Mouse (Mus musculus) ES-E14 (cell line): Measurements from ENCODE around the gene Sdsl. TPM values are rescaled to one million over a fixed set of nuclear protein-coding genes. Genes with fewer than 3 reads are reported as not detected.

Experiments
- DNase-seq: peaks from one replicate; pipeline ENCODE4 v3.0.0-alpha.2; 2013; ENCODE audit warnings: low read depth, low spot score
- H3K27ac ChIP-seq: 2 replicates; pipeline ENCODE4 v1.5.1; 2012; ENCODE audit warnings: low read depth, mild to moderate bottlenecking, low read length, moderate library complexity, mixed read lengths; ENCODE audit not compliant: poor library complexity, insufficient read depth, severe bottlenecking
- H3K36me3 ChIP-seq: 2 replicates; pipeline ENCODE4 v1.6.1; 2012; ENCODE audit warnings: mild to moderate bottlenecking, low read length, moderate library complexity, mixed read lengths; ENCODE audit not compliant: control insufficient read depth, poor library complexity, insufficient read depth, severe bottlenecking
- H3K4me1 ChIP-seq, 2 experiments: fragments of 150-350 bp in 1 of 2; sonication (generic) in 1 of 2; 2 replicates each; pipeline ENCODE4 v1.6.1; 2012; ENCODE audit warnings: low read length in 2 of 2, mild to moderate bottlenecking in 1 of 2, mixed read lengths in 1 of 2; ENCODE audit not compliant: control insufficient read depth in 2 of 2, insufficient read depth in 2 of 2, poor library complexity in 1 of 2
- H3K4me3 ChIP-seq, 2 experiments: fragments of 150-350 bp in 1 of 2; sonication (generic) in 1 of 2; 2 replicates each; pipeline ENCODE4 v1.5.1; 2012; ENCODE audit warnings: low read length in 2 of 2, low read depth in 1 of 2, mild to moderate bottlenecking in 1 of 2, mixed read lengths in 1 of 2; ENCODE audit not compliant: insufficient read depth in 1 of 2, poor library complexity in 1 of 2, severe bottlenecking in 1 of 2
- H3K9ac ChIP-seq: 2 replicates; pipeline ENCODE4 v1.6.1; 2012; ENCODE audit warnings: low read depth, mild to moderate bottlenecking, low read length, mixed read lengths; ENCODE audit not compliant: poor library complexity, insufficient read depth, severe bottlenecking
- H3K9me3 ChIP-seq: fragments of 150-350 bp; sonication (generic); 2 replicates; pipeline ENCODE4 v1.6.1; 2012; ENCODE audit warnings: low read depth, mild to moderate bottlenecking, low read length; ENCODE audit not compliant: control insufficient read depth, insufficient read depth
- CHD2 ChIP-seq: IDR thresholded peaks from 2 replicates; pipeline ENCODE4 v1.6.1; 2014; ENCODE audit warnings: mild to moderate bottlenecking, low read depth, low read length, inconsistent platforms
- HCFC1 ChIP-seq: IDR thresholded peaks from 2 replicates; pipeline ENCODE4 v1.6.1; 2012; ENCODE audit warnings: low read length, inconsistent platforms, borderline replicate concordance; ENCODE audit not compliant: insufficient read depth
- MAFK ChIP-seq: IDR thresholded peaks from 2 replicates; pipeline ENCODE4 v1.6.1; 2014; ENCODE audit warnings: mild to moderate bottlenecking, low read depth, low read length, inconsistent platforms; ENCODE audit not compliant: insufficient read depth
- ZC3H11A ChIP-seq: IDR thresholded peaks from 2 replicates; pipeline ENCODE4 v1.6.1; 2012; ENCODE audit warnings: low read depth, mild to moderate bottlenecking, inconsistent platforms, low read length, borderline replicate concordance
- ZNF384 ChIP-seq: IDR thresholded peaks from 2 replicates; pipeline ENCODE4 v1.6.1; 2012; ENCODE audit warnings: low read depth, low read length, inconsistent platforms
- in situ Hi-C, 2 experiments: fragments of 600-800 bp; cut with MboI; formaldehyde crosslinking; loops; one replicate each; pipeline ENCODE4 v1.15.1; 2025; ENCODE audit warnings: low sequenced_read_pairs in 2 of 2, inconsistent platforms in 1 of 2; ENCODE audit not compliant: unreplicated experiment in 2 of 2
- total RNA-seq: library from RNA; depleted of rRNA; stranded (reverse); fragments of 300-350 nt; gene quantifications from 2 replicates; pipeline ENCODE4 v1.2.3, GENCODE M21; 2012

Gene Sdsl
- total RNA-seq, 1 experiment = 0.67 TPM

GRCm38 (mm10) chr5:120431649-120432485, 40.7 kb downstream of the Sdsl start, which contains the start of gene Lhx5:
TSS of gene Lhx5 (plus strand) at chr5:120431699.
- Histone ChIP-seq H3K36me3 (no peaks in the 10 kb centered on the region), H3K4me3 (peak within 1 kb of the TSS; percentile 23 to 56; a peak in 3 of 4 replicates), H3K9me3 (no peaks in the 10 kb centered on the region), H3K4me1 (peaks cover 0 to 9% of the 10 kb centered on the region in 2 experiments; a peak in 1 of 4 replicates), H3K27ac (no peak within 1 kb of the TSS), H3K9ac (no peak within 1 kb of the TSS)
- no peak for DNase-seq
- TF ChIP-seq MAFK (no peak), HCFC1 (no peak), CHD2 (no peak), ZNF384 (no peak), ZC3H11A (no peak)
- in situ Hi-C loops = loop anchor here (5.0 to 10.0 kb wide), 3 partner anchors 595 to 760 kb away; partner anchors contain the start of gene Tbx3 (in 2 of the 2)

DNA sequence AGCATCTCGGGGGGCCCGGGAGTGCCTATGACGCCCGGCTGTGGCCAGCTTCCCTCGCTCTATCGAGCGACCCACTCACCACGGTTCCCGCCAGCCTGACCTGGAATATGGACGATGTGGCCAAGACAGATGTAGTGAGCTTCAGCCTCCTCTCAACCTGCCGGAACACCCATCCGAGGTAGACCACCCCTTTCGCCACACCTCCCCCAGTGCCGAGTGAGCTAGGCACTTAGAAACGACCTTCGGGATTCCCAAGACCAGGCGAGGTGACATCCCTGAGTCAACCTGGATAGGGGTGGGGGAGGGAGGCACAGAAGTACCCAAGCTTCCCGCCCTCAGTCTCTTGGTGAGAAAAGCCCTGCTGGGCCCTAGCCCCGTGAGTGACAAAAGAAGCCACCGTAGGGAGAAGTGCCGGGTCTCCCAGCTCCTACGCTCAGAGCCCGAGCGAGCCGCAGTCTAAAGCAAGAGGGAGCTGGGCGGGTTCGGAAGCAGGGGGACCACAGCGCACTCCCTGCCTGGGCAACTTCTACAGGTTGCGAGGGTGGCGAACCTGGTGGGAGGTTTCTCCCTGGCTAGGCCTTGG, 41.5 kb downstream of the Sdsl start:
- H3K9me3 ChIP-seq = no peaks in the 10 kb centered on the region
- DNase-seq = no peak
- H3K4me3 ChIP-seq = no peak overlapping the region; a peak in 1 of 4 replicates
- no peak overlapping the region for H3K27ac ChIP-seq
- in situ Hi-C loops = loop anchor here (5.0 to 10.0 kb wide), 3 partner anchors 594 to 759 kb away; partner anchors contain the start of gene Tbx3 (in 2 of the 2)
- H3K36me3 ChIP-seq = no peaks in the 10 kb centered on the region
- no peak for TF ChIP-seq ZC3H11A
- TF ChIP-seq CHD2 = no peak
- TF ChIP-seq MAFK = no peak
- TF ChIP-seq HCFC1 = peak; percentile 62
- TF ChIP-seq ZNF384 = no peak
- H3K4me1 ChIP-seq = peaks cover 0 to 14% of the 10 kb centered on the region in 2 experiments; a peak in 1 of 4 replicates
- no peak overlapping the region for H3K9ac ChIP-seq

DNA sequence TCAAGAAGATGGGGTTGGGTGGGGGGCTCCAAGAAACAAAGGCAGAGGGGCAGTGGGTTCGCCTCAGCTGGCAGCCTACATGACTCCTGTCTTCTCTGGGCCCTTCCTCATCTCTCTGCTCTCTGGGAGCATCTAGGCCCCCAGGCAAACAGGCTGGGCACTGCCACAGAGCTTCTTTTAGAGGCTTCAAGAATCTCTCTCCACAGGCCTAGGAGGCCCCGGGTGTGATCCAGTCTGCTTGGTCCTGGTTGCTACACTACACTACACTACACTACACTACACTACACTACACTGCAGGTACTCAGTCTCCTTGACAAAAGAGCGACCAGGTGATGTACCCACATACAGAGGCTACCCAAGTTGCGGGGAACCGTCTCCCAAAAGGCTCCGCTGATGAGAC, 42.9 kb downstream of the Sdsl start:
- H3K9ac ChIP-seq = no peak overlapping the region
- in situ Hi-C loops = loop anchor here (5.0 to 10.0 kb wide), 3 partner anchors 592 to 757 kb away; partner anchors contain the start of gene Tbx3 (in 2 of the 2)
- TF ChIP-seq ZC3H11A (no peak), MAFK (no peak), ZNF384 (no peak), HCFC1 (no peak), CHD2 (no peak)
- peaks cover 0 to 13% of the 10 kb centered on the region in 2 experiments; a peak in 1 of 4 replicates for H3K4me1 ChIP-seq
- no peak overlapping the region for H3K4me3 ChIP-seq
- DNase-seq = no peak
- H3K36me3 ChIP-seq = no peaks in the 10 kb centered on the region
- no peak overlapping the region for H3K27ac ChIP-seq
- no peaks in the 10 kb centered on the region for H3K9me3 ChIP-seq

DNA sequence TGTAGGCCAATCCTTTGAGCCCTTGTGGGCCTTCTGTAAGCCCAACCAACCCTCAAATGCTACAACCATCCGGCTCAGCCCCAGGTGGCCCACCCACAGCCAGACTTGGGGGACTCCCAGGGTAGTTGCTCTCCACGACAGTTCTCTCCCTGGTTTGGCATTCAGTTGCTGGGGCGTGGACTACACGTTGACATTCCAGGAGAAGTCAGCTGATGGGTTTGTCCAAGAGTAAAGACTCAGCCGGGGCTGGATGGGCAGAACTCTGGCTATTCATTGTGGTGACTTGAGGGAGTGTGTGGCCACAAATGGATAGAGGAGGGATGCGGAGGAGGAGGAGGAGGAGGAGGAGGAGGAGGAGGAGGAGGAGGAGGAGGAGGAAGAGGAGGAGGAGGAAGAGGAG, 43.6 kb downstream of the Sdsl start:
- H3K36me3 ChIP-seq = no peaks in the 10 kb centered on the region
- DNase-seq = no peak
- H3K9ac ChIP-seq = no peak overlapping the region
- H3K4me1 ChIP-seq = peaks cover 0 to 13% of the 10 kb centered on the region in 2 experiments; a peak in 1 of 4 replicates
- in situ Hi-C loops = no loop called here
- H3K9me3 ChIP-seq = no peaks in the 10 kb centered on the region
- TF ChIP-seq HCFC1 (no peak), ZNF384 (no peak), CHD2 (no peak), ZC3H11A (no peak), MAFK (no peak)
- no peak overlapping the region for H3K27ac ChIP-seq
- no peak overlapping the region for H3K4me3 ChIP-seq
